ENCODE assay signal across 8 mouse cellular contexts in the genomic region with DNA sequence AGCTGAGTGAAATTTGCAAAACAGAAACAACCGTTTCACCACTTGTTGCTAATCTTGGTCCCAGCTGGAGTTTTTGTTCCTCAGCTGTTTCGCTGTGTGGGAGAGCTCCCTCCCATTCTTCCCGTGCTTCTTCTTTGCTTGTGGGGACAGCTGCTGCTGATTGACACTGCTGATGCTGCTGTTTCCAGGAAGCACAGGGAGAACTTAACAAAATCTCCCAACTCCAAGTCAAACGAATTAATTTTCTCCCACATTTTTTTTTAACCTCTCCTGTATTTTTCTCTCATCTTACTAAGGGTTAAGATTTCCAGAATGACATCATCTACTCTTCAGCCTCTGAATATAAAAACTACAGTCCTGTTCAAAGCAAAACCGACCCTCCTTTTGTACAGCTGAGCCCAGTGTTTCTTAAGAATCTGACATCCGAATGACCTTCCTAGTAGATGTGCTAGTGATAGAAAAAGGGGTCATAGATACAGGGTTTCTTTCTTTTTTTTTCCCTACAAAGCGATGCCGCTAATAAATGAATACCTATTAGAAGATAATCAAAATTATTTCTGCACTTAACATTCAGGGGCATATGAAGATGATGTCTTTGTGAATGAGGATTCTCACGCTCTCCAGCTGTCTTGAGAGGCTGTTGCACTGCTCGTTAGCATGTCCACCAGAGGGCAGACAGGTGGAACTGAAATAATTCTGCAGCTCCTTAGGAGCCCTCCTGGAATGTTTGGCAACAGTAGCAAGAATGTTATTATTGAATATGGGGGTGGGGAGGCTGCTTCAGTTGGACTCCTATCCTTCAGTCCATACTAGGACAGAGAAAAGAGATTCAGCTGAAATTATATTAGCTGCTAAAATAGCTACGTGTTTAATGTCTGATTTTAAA.
DNase-seq lines count a peak whose midpoint lies in the region; ATAC-seq and TF ChIP-seq lines count a peak whose summit lies in the region.

No protein-coding gene starts in this region.

- H3K27me3 ChIP-seq in heart, embryonic 10.5 days (ENCODE audit: insufficient read depth, poor library complexity, severe bottlenecking): no peaks in the 10 kb centered on the region
- no peaks in the 10 kb centered on the region for H3K27me3 ChIP-seq in heart, embryonic 14.5 days (ENCODE audit: control insufficient read depth, insufficient read depth, low read length)
- no peaks in the 10 kb centered on the region for H3K27me3 ChIP-seq in kidney, postnatal 0 days (ENCODE audit: insufficient read depth, low read length)
- H3K27me3 ChIP-seq in lung, embryonic 15.5 days: no peaks in the 10 kb centered on the region

- peak; percentile 95 for DNase-seq in heart, adult 11 months
- DNase-seq in heart, embryonic 10.5 days (ENCODE audit: low spot score): no peak
- peak; percentile 77 for DNase-seq in embryo, embryonic 10.5 days (ENCODE audit: low spot score)
- DNase-seq in kidney, postnatal 0 days (ENCODE audit: low spot score): peak; percentile 69
- peak; percentile 13 for DNase-seq in retina, postnatal 7 days (ENCODE audit: low read depth, low spot score)
- no peak for DNase-seq in spleen, adult 12 weeks (ENCODE audit: low spot score)

- peak overlapping the region; percentile 50 for H3K4me2 ChIP-seq in heart, embryonic 14.5 days (ENCODE audit: low read length)
- H3K4me2 ChIP-seq in kidney, postnatal 0 days (ENCODE audit: low read length): peak overlapping the region; percentile 23
- H3K4me2 ChIP-seq in lung, embryonic 15.5 days: peak overlapping the region; percentile 20; the same call in 1 of the 2 replicates

- no peaks in the 10 kb centered on the region for H3K9me3 ChIP-seq in heart, embryonic 10.5 days
- no peaks in the 10 kb centered on the region for H3K9me3 ChIP-seq in heart, embryonic 14.5 days (ENCODE audit: control insufficient read depth, low read length)
- no peaks in the 10 kb centered on the region for H3K9me3 ChIP-seq in kidney, postnatal 0 days (replicated peaks; ENCODE audit: low read length)
- H3K9me3 ChIP-seq in lung, embryonic 15.5 days: no peaks in the 10 kb centered on the region

- peak; percentile 76 for TF ChIP-seq CTCF in kidney, postnatal 0 days (IDR thresholded peaks at IDR 0.05; ENCODE audit: low read depth)

- 0 out of 2 replicates have a peak, but pooled peaks cover 4% of the 10 kb centered on the region for H3K4me1 ChIP-seq in heart, embryonic 10.5 days
- H3K4me1 ChIP-seq in heart, embryonic 14.5 days (ENCODE audit: control insufficient read depth in 2 of 2, insufficient read depth in 2 of 2, low read length in 2 of 2): 0 out of 4 replicates have a peak, but pooled peaks cover 0 to 7% of the 10 kb centered on the region in 2 experiments
- H3K4me1 ChIP-seq in kidney, postnatal 0 days (replicated peaks; ENCODE audit: insufficient read depth, low read length): no peaks in the 10 kb centered on the region
- H3K4me1 ChIP-seq in lung, embryonic 15.5 days: peaks cover 15% of the 10 kb centered on the region

- H3K27ac ChIP-seq in heart, embryonic 10.5 days: no peak overlapping the region
- H3K27ac ChIP-seq in heart, embryonic 14.5 days (replicated peaks in 1 of 2; ENCODE audit: control insufficient read depth in 1 of 2, insufficient read depth in 1 of 2, low read depth in 2 of 2, low read length in 2 of 2): no peak overlapping the region
- peak overlapping the region; percentile 36; the same call in 1 of the 2 replicates for H3K27ac ChIP-seq in kidney, postnatal 0 days
- no peak overlapping the region for H3K27ac ChIP-seq in lung, embryonic 15.5 days

- ATAC-seq in heart, embryonic 14.5 days (ENCODE audit: insufficient number of reproducible peaks, insufficient read depth, low FRiP score, low read depth): no peak
- peak; percentile 66; the same call in 1 of the 2 replicates for ATAC-seq in kidney, postnatal 0 days (replicated peaks; ENCODE audit: low FRiP score, low read depth)
- ATAC-seq in lung, embryonic 15.5 days (ENCODE audit: borderline replicate concordance, extremely low read depth, low FRiP score, low TSS enrichment): peak; percentile 70

- H3K4me3 ChIP-seq in heart, embryonic 10.5 days: no peak overlapping the region; the same call in 1 of the 2 replicates
- peak overlapping the region; percentile 2 to 3; a peak in 1 of 4 replicates for H3K4me3 ChIP-seq in heart, embryonic 14.5 days (ENCODE audit: control insufficient read depth in 1 of 2, insufficient read depth in 1 of 2, low read depth in 1 of 2, low read length in 2 of 2)
- H3K4me3 ChIP-seq in kidney, postnatal 0 days (replicated peaks; ENCODE audit: low read depth, low read length): no peak overlapping the region
- H3K4me3 ChIP-seq in lung, embryonic 15.5 days: no peak overlapping the region

- H3K36me3 ChIP-seq in heart, embryonic 10.5 days: no peaks in the 10 kb centered on the region
- H3K36me3 ChIP-seq in heart, embryonic 14.5 days (ENCODE audit: control insufficient read depth, insufficient read depth, low read length): no peaks in the 10 kb centered on the region
- no peaks in the 10 kb centered on the region for H3K36me3 ChIP-seq in kidney, postnatal 0 days (ENCODE audit: insufficient read depth, low read length)
- no peaks in the 10 kb centered on the region for H3K36me3 ChIP-seq in lung, embryonic 15.5 days

- WGBS in heart, embryonic 10.5 days: 20% methylated on average over 11 of the region's 11 CpGs
- 20% methylated on average over 11 of the region's 11 CpGs for WGBS in heart, embryonic 14.5 days
- WGBS in kidney, postnatal 0 days: 31% methylated on average over 11 of the region's 11 CpGs
- WGBS in lung, embryonic 15.5 days: 19% methylated on average over 11 of the region's 11 CpGs

- no peak overlapping the region for H3K9ac ChIP-seq in heart, embryonic 14.5 days (ENCODE audit: low read length)
- no peak overlapping the region for H3K9ac ChIP-seq in kidney, postnatal 0 days (ENCODE audit: low read depth, low read length)
- no peak overlapping the region for H3K9ac ChIP-seq in lung, embryonic 15.5 days

Comparison
In these comparisons a context has a peak if more than half of its experiments do, and no peak if none do; other contexts are left out.
1. DNase-seq: peak in heart, adult 11 months (single experiment), embryo, embryonic 10.5 days (single experiment), kidney, postnatal 0 days (single experiment) and retina, postnatal 7 days (single experiment); none in heart, embryonic 10.5 days (single experiment) and spleen, adult 12 weeks (single experiment).
2. H3K4me3 ChIP-seq: peak in heart, embryonic 14.5 days (2 of 2); none in heart, embryonic 10.5 days (single experiment), kidney, postnatal 0 days (single experiment) and lung, embryonic 15.5 days (single experiment).
3. Peak in every context shown above with its lines, with median percentiles within 50 percentile points of each other: H3K4me2 ChIP-seq.